Mouse (Mus musculus) limb, embryonic 10.5 days (tissue): ENCODE measurements around the gene Cops2. TPM values are rescaled to one million over a fixed set of nuclear protein-coding genes. Genes with fewer than 3 reads are reported as not detected.

Experiments
- DNase-seq: peaks from one replicate; pipeline ENCODE4 v3.0.0-alpha.2; 2017; ENCODE audit warnings: low spot score
- H3K27ac ChIP-seq: fragments of 300-500 bp; sonication (generic); 2 replicates; pipeline ENCODE4 v1.5.1; 2016; ENCODE audit warnings: mild to moderate bottlenecking
- H3K27me3 ChIP-seq: fragments of 300-500 bp; sonication (generic); 2 replicates; pipeline ENCODE4 v1.6.1; 2016; ENCODE audit warnings: low read depth, mild to moderate bottlenecking; ENCODE audit not compliant: poor library complexity, severe bottlenecking
- H3K36me3 ChIP-seq: fragments of 300-500 bp; sonication (generic); 2 replicates; pipeline ENCODE4 v1.6.1; 2016; ENCODE audit warnings: mild to moderate bottlenecking, moderate library complexity
- H3K4me1 ChIP-seq: fragments of 300-500 bp; sonication (generic); 2 replicates; pipeline ENCODE4 v1.6.1; 2016
- H3K4me3 ChIP-seq: fragments of 300-500 bp; sonication (generic); 2 replicates; pipeline ENCODE4 v1.5.1; 2016; ENCODE audit warnings: mild to moderate bottlenecking, moderate library complexity
- H3K9me3 ChIP-seq: fragments of 300-500 bp; sonication (generic); replicated peaks from 2 replicates; pipeline ENCODE4 v1.6.1; 2016; ENCODE audit warnings: mild to moderate bottlenecking
- WGBS: fragments of 180-500 bp; shearing (Covaris S2); methylation state at CpG from one replicate; pipeline ENCODE4 v1.1.7; 2016; 5-methylcytosine and 5-hydroxymethylcytosine counted together
- polyA plus RNA-seq: library from polyadenylated mRNA; unstranded; fragments of >200 nt; fragmentation: Nextera tagmentation; extraction: Ambion mirVana; gene quantifications from 2 replicates; pipeline ENCODE4 v1.2.1, GENCODE M21; 2016

Cops2 gene
- polyA plus RNA-seq, 1 experiment from 2014 or later, result 93.5 TPM

DNA sequence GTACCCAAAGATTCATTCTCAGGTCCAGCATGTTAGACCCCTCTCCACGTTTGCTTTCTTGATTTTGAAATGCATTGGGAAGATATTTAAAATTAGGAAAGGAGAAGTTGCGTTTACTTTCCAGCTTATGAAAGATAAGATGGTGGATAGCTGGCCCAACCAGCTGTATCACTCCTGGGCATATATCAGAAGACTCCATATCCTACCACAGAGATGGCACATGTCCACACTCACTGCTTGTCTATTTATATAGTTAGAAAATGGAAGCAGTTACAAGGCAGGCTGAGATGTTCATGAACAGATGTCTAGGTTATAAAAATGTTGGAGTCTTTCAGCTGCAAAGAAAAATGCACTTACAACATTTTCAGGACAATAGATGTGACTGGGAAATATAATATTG, 47.6 kb downstream of the Cops2 start:
- 88% methylated on average over 2 of the region's 2 CpGs for WGBS
- Histone ChIP-seq H3K27ac (no peak overlapping the region), H3K36me3 (no peaks in the 10 kb centered on the region), H3K9me3 (no peaks in the 10 kb centered on the region), H3K4me3 (no peak overlapping the region), H3K27me3 (no peaks in the 10 kb centered on the region), H3K4me1 (no peaks in the 10 kb centered on the region)
- DNase-seq, result no peak

DNA sequence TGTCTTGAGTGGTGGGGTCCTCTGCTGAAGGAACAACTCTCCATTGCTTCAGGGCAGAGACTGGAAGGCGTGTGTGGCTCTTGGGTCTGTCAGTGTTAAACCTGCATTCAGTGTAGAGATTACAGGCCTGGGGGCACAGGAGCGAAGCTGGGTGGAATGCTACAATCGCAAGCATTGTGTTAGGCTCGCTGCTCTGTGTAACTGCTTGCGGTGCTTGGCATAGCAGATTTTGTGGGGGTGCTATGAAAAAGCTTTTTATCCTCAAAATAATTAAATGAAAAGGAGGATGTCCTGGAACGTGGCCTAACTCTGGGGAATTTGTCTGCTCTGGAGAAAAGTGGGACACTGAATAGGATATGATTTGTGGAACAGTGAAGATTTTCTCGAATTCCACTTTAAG, 49.4 kb downstream of the Cops2 start:
- no peak for DNase-seq
- H3K9me3 ChIP-seq, result no peaks in the 10 kb centered on the region
- H3K36me3 ChIP-seq, result no peaks in the 10 kb centered on the region
- no peaks in the 10 kb centered on the region for H3K4me1 ChIP-seq
- no peaks in the 10 kb centered on the region for H3K27me3 ChIP-seq
- no peak overlapping the region for H3K27ac ChIP-seq
- 77% methylated on average over 7 of the region's 7 CpGs for WGBS
- no peak overlapping the region for H3K4me3 ChIP-seq

DNA sequence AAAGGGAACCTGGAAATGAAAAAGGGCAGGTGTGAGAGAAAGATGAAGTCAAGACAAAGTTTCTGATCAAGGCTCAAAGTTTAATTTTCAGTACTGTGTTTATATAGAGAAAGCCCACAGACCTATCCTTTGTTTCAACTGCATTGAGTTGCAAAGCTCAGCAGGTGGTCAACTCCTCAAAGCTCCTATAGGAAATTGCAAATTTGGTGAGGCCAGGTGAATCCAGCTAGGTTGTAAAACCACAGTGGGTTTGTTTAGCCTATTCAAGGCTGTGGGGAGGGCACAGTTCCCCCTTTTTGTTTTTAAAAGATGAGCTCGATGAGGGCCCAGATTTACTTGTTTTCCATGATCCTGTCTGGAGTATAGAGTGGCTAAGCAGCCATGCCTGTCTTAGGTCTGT, 53.1 kb downstream of the Cops2 start:
- Histone ChIP-seq H3K36me3 (no peaks in the 10 kb centered on the region), H3K4me1 (no peaks in the 10 kb centered on the region), H3K9me3 (no peaks in the 10 kb centered on the region), H3K27me3 (no peaks in the 10 kb centered on the region), H3K4me3 (no peak overlapping the region), H3K27ac (no peak overlapping the region)
- DNase-seq, result no peak
- WGBS, result 54% methylated on average over 1 of the region's 1 CpGs

DNA sequence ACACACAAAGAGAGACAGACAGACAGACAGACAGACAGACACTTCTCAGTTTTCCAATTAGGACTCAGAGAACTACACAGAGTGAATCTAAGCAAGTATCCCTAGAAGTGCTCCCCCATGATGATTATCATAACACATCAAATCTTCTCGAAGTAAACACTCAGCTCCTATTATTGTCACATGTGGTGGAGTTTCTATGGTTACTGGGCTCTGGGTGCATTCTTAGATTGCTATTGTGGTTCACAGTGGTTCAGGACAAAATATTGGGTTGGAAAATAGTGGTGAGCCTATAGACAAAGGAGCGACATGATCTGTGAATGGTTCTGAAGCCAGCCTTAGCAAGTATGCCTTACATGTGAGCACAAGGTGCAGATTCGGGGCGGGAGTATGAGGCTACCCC, 57.0 kb downstream of the Cops2 start:
- WGBS, result 86% methylated on average over 4 of the region's 4 CpGs
- Histone ChIP-seq H3K4me3 (no peak overlapping the region), H3K36me3 (no peaks in the 10 kb centered on the region), H3K27me3 (no peaks in the 10 kb centered on the region), H3K9me3 (no peaks in the 10 kb centered on the region), H3K27ac (no peak overlapping the region), H3K4me1 (no peaks in the 10 kb centered on the region)
- no peak for DNase-seq

DNA sequence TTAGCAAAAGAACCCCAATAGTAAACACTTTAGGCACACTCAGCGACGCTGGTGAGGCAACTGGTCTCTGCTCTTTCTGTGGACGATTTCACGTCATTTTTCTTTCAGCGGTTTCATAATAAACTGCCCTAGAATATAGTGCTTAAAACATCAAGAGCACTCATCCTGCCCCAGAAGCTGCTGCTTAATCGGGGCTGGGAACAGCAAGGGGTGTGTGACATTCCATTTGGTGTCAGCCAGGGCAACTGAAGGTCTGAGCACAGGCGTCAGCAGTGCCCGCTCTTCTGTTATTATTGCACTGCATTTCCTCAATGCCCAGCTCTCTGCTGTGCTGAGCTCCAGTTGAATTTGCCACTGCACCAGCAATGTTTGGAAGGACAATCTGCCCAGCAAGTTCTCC, 57.9 kb downstream of the Cops2 start:
- 62% methylated on average over 8 of the region's 8 CpGs for WGBS
- H3K36me3 ChIP-seq, result no peaks in the 10 kb centered on the region
- H3K27me3 ChIP-seq, result no peaks in the 10 kb centered on the region
- no peak overlapping the region for H3K27ac ChIP-seq
- H3K4me3 ChIP-seq, result no peak overlapping the region
- H3K9me3 ChIP-seq, result no peaks in the 10 kb centered on the region
- DNase-seq, result no peak
- no peaks in the 10 kb centered on the region for H3K4me1 ChIP-seq

DNA sequence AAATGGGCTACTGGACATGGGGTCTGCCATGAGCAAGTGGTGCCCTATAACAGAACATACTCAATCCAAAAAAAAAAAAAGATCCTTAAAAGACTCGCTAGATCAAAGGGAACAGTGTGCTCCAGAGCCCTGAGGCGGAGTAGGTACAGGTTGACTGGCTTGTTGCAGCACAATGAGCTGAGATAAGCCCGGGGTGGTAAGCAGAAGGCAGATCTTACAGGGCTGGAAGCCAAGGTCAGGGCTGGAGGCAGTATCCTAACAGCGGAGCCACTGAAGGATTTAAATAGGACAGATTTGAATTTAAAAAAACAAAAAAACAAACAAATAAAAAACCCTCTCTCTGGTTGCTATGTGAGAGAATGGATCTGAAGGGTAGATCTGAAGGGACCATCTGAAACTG, 58.5 kb downstream of the Cops2 start:
- WGBS, result 76% methylated on average over 4 of the region's 4 CpGs

DNA sequence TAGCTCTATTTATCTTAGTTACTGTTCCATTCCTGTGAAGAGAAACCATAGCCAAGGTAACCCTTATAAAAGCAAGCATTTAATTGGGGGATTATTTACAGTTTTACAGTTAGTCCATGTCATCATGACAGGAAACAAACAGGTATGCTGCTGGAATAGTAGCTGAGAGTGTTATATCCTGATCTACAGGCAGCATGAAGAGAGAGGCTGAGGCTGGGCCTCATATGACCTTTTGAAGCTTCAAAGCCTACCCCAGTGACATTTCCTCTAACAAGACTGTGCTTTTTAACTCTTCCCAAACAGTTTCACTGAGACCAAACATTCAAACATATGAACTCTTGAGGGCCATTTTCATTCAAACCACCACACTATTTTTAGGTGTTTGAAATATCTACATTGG, 61.1 kb downstream of the Cops2 start:
- no peaks in the 10 kb centered on the region for H3K4me1 ChIP-seq
- H3K27ac ChIP-seq, result no peak overlapping the region
- no peaks in the 10 kb centered on the region for H3K36me3 ChIP-seq
- DNase-seq, result no peak
- no peaks in the 10 kb centered on the region for H3K27me3 ChIP-seq
- no peak overlapping the region for H3K4me3 ChIP-seq
- H3K9me3 ChIP-seq, result no peaks in the 10 kb centered on the region

More for the DNA sequence above, 58.5 kb downstream of the Cops2 start:
- Histone ChIP-seq H3K27ac (no peak overlapping the region), H3K36me3 (no peaks in the 10 kb centered on the region), H3K4me3 (no peak overlapping the region), H3K9me3 (no peaks in the 10 kb centered on the region), H3K4me1 (no peaks in the 10 kb centered on the region), H3K27me3 (no peaks in the 10 kb centered on the region)
- no peak for DNase-seq

DNA sequence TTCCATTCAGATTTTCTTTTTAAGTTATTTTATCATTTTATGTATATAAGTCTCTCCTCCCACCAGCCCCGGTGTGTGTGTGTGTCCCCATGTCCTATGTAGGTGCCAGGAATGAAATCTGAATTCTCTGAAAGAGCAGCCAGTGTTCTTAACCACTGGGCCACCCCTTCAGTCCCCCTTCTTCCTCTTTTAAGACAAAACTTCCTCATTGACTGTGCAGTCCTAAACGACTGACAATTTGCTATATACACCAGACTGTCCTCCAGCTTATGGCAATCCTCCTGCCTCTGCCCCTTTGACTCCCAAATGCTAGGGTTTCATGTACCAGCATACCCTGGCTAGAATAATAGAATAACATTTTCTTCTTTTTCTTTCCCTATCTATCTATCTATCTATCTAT, 63.8 kb downstream of the Cops2 start:
- H3K27ac ChIP-seq, result no peak overlapping the region
- WGBS, result 69% methylated on average over 2 of the region's 2 CpGs
- H3K9me3 ChIP-seq, result no peaks in the 10 kb centered on the region
- no peaks in the 10 kb centered on the region for H3K36me3 ChIP-seq
- no peak for DNase-seq
- H3K27me3 ChIP-seq, result no peaks in the 10 kb centered on the region
- peaks cover 11% of the 10 kb centered on the region for H3K4me1 ChIP-seq
- H3K4me3 ChIP-seq, result no peak overlapping the region

DNA sequence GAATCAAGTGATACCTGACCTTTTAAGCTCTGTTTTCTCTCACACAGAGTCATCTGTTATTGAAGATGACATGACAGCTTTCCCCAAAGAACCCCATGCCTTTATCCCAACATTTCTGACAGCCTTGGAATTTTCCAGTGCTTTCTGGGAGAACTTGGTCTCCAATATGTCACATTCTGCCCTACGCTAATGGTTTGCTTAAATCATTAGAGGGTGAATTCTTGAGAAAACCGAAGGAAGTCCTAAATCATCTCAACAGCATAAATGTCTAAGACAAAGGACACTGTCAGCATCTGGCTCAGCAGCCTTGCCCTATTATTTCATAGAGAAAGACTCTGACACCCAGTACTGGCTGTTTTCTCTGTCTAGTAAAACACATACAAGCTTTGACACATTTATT, 64.8 kb downstream of the Cops2 start:
- no peak overlapping the region for H3K4me3 ChIP-seq
- no peak for DNase-seq
- H3K9me3 ChIP-seq, result no peaks in the 10 kb centered on the region
- H3K36me3 ChIP-seq, result no peaks in the 10 kb centered on the region
- 66% methylated on average over 2 of the region's 2 CpGs for WGBS
- no peaks in the 10 kb centered on the region for H3K27me3 ChIP-seq
- no peak overlapping the region for H3K27ac ChIP-seq
- H3K4me1 ChIP-seq, result peaks cover 18% of the 10 kb centered on the region

DNA sequence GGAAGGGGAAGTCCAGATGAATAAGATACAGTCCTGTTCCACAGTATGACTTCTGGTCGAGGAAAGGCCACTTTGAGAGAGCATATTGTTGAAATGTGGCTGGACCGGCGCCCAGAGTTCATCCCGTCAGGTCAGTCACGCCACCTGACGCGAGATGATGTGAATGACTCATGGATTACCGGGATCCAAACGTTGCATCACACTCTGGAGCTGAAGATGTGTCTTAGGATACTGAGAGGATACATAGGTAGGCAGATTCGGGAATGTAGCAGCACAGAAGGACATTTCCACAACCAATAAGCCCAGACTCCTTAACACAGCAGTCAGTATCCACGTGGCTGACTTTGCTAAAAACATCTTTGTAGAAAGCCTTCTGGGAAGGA, 66.1 kb downstream of the Cops2 start:
- no peak for DNase-seq
- H3K27me3 ChIP-seq, result no peaks in the 10 kb centered on the region
- WGBS, result 92% methylated on average over 11 of the region's 11 CpGs

DNA sequence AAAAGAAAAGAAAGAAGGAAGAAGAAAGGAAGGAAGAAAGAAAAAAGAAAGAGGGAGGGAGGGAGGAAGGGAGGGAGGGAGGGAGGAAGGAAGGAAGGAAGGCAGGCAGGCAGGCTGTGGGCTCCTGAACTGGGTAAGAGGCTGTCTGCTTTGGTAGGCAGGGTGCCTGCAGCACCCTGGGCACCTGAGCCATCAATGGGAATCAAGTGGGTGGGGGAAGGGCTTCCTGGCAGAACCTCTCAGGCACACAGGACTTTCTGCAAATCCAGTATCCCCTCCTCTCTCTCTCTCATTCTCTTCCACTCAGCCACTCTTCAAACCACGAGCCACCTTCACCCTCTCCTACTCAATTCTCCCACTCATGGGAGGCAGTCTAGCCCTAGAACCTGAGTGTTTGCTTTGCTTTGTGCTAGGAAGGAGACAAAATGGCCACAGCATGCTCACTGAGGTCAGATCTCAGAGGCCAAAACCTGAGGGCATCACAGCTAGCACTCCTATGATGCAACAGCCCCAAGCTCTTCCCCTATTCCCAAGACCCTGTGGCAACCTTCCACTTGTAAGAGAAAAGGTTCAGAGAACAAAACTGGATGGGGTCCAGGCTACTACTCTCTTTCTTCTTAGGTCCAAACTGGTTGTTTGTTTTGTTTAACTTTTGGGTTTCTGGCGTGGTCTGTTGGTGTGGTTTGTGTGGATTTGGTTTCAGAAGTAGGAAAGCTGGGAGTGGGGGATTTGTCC, 66.6 kb downstream of the Cops2 start:
- H3K9me3 ChIP-seq, result no peaks in the 10 kb centered on the region
- no peak overlapping the region for H3K4me3 ChIP-seq
- H3K27me3 ChIP-seq, result no peaks in the 10 kb centered on the region
- H3K27ac ChIP-seq, result no peak overlapping the region
- DNase-seq, result no peak
- WGBS, result 83% methylated on average over 2 of the region's 2 CpGs
- H3K4me1 ChIP-seq, result peaks cover 25% of the 10 kb centered on the region
- no peaks in the 10 kb centered on the region for H3K36me3 ChIP-seq

More for the DNA sequence above, 66.1 kb downstream of the Cops2 start:
- Histone ChIP-seq H3K36me3 (no peaks in the 10 kb centered on the region), H3K4me1 (peaks cover 21% of the 10 kb centered on the region), H3K9me3 (no peaks in the 10 kb centered on the region), H3K27ac (no peak overlapping the region), H3K4me3 (no peak overlapping the region)

DNA sequence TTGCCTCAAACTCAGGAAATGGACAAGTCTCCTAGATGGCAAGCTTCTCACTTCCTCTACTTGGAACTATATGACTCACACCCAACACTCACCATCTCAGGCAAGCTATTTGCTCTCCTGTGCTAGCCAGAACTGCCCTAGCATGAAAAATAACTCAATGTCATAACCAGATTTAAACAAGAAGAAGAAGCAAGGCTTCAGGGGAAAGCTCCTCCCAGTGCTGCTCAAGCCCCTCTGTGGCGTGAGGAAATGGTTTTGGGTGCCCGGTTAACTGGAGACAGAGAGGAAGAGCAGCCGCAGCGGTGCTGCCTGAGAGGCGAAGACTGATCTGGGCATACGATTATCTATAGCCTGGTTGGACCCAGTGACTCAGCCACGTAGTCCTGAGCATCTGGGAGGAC, 67.5 kb downstream of the Cops2 start:
- no peaks in the 10 kb centered on the region for H3K36me3 ChIP-seq
- H3K4me3 ChIP-seq, result no peak overlapping the region
- no peak overlapping the region for H3K27ac ChIP-seq
- 74% methylated on average over 7 of the region's 7 CpGs for WGBS
- DNase-seq, result no peak
- H3K27me3 ChIP-seq, result no peaks in the 10 kb centered on the region
- no peaks in the 10 kb centered on the region for H3K9me3 ChIP-seq
- H3K4me1 ChIP-seq, result peaks cover 26% of the 10 kb centered on the region

DNA sequence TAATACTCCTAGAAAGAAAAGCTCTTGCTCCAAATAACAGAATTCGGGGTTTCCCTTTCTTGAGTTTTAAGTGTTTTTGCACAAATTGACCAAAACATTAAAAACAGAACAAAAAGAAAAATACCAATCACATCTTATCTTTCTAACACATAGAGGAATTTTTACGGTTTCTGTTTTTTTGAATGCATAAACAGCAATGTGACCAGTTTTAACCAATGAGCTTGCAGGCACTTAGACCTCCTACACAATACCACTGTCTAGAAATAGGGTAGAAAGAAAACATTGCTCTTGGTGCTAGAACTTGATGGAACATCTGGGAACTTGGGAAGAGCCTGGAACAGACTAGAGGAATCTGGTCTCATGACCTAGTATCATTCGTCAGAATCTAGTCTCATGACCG, 68.7 kb downstream of the Cops2 start:
- Histone ChIP-seq H3K4me1 (peaks cover 26% of the 10 kb centered on the region), H3K27ac (no peak overlapping the region), H3K9me3 (no peaks in the 10 kb centered on the region), H3K27me3 (no peaks in the 10 kb centered on the region), H3K4me3 (no peak overlapping the region), H3K36me3 (no peaks in the 10 kb centered on the region)
- WGBS, result 94% methylated on average over 4 of the region's 4 CpGs
- no peak for DNase-seq

DNA sequence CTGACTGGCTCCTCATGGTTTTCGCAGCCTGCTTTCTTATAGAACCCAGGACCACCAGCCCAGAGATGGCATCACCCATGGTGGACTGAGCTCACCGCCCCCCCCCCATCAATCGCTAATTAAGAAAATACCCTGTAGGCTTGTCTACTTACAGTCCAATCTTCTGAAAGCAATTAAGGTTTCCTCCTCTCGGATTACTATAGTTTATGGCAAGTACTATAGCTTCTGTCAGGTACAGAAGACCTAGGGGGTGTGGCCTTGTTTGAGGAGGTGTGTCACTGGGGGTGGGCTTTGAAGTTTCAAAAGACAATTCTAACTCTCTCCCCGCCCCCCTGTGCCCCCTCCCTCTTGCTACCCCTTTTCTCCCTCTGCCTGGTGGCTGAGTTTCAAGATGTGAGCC, 69.7 kb downstream of the Cops2 start:
- Histone ChIP-seq H3K27ac (no peak overlapping the region), H3K4me1 (peaks cover 36% of the 10 kb centered on the region), H3K9me3 (no peaks in the 10 kb centered on the region), H3K36me3 (no peaks in the 10 kb centered on the region), H3K4me3 (no peak overlapping the region), H3K27me3 (no peaks in the 10 kb centered on the region)
- no peak for DNase-seq
- WGBS, result 49% methylated on average over 5 of the region's 5 CpGs
